Mouse (Mus musculus): ENCODE measurements around the gene Ruvbl1. TPM values are rescaled to one million over a fixed set of nuclear protein-coding genes. Genes with fewer than 3 reads are reported as not detected.

The Ruvbl1 gene
- polyA plus RNA-seq (2015; fragmentation: Nextera tagmentation; extraction: Ambion mirVana), result 113 and 122 TPM in 2 replicates

DNA sequence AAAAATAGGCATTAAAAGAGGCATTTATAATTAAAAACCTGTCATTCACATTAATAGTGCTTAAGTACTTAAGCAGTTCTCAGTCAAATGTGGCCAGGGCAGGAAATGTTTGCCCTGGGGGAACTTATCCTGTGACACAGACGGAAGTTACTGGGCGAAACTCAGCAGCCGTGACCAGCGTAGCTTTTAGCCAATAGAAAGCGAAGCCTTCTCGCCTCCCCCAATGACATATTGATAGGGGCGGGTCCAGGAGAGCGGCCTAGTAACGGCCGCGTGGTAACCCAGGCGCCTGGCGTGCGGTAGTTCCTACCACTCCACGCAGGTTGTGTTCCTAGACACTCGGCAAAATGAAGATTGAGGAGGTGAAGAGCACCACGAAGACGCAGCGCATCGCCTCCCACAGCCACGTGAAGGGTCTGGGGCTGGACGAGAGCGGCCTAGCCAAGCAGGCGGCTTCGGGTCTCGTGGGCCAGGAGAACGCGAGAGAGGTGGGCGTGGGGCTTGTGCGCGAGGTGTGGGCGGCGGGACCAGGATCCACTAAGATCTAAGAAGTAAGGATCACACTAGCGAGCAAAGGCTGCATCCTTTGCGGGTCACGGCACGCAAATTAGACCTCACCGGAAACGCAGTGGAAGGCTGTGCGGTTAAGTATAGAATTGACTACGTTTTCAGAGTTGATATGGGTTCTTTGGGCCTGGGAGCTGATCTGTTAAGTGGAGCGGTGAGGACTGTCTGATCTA lies at the start of gene Ruvbl1:
Ruvbl1 (plus strand) TSS at position 229 of the 740 bp plus-strand sequence.
- H3K4me1 ChIP-seq (replicated peaks), result peaks cover 25% of the 10 kb centered on the region
- peak within 1 kb of the TSS; percentile 81 for H3K9ac ChIP-seq
- H3K9me3 ChIP-seq (replicated peaks), result no peaks in the 10 kb centered on the region
- H3K4me3 ChIP-seq (replicated peaks), result peak within 1 kb of the TSS; percentile 77
- ATAC-seq (ENCODE audit: low read depth) (peak; percentile 100), DNase-seq (peak; percentile 88)
- WGBS (ENCODE audit: insufficient replicate concordance), result under 1% methylated on average over 42 of the region's 42 CpGs
- H3K4me2 ChIP-seq, result peak within 1 kb of the TSS; percentile 85
- peaks cover 31% of the 10 kb centered on the region for H3K36me3 ChIP-seq
- H3K27me3 ChIP-seq, result no peaks in the 10 kb centered on the region
- peak within 1 kb of the TSS; percentile 34 for H3K27ac ChIP-seq

DNA sequence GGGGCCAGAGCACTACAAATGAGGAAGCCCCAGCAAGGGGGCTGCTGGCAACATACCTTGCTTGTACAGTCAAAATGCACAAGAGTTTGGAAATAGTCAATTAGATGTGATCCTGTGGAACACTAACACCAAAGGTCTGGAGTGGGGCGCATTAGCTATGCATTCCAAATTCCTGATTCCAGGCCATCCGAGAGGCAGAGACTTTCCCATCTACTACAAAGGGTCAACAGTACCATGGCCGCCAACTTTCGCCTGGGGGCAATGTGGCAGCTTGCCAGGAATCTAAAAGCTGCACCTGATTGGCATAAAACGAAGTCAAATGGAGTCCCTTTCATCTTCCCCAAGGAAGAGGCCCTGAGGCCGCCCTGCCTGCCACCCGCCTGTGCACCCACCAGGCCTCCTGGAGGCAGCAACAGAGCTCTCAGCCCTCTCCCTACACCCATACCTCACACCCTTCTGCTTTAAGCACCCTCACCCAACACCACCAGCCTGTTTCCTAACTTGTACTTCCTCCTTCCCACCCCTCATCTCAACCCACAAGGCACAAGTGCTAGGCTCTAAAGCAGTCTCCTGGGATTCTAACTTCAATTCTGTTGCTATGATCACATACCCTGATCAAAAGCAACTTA lies 49.0 kb upstream of the Ruvbl1 start:
- Histone ChIP-seq H3K27me3 (no peaks in the 10 kb centered on the region), H3K4me3 (replicated peaks) (no peak overlapping the region), H3K36me3 (no peaks in the 10 kb centered on the region), H3K9me3 (replicated peaks) (no peaks in the 10 kb centered on the region), H3K27ac (no peak overlapping the region), H3K9ac (no peak overlapping the region), H3K4me2 (no peak overlapping the region), H3K4me1 (replicated peaks) (peaks cover 14% of the 10 kb centered on the region)
- 75% methylated on average over 7 of the region's 7 CpGs for WGBS (ENCODE audit: insufficient replicate concordance)
- ATAC-seq (ENCODE audit: low read depth) (no peak), DNase-seq (no peak)

DNA sequence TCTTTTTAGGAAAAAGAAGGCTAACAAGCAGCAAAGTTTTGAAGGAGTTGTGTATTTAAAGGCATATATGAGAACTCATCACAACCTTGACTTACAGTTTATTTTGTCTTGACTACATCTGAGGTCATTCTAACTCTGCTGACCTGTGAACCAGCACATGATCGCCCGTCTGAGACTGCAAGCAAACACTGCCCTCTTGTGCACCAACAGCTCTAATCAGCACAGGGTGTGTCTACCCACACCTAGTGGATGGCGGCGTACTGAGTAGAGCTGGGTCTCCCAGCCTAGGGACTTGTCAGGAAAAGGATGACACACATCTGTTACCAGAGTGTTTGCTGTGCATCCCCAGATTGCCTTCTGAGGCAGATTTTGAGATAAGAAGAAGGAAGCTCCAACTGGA lies 34.0 kb upstream of the Ruvbl1 start:
- no peak overlapping the region for H3K4me3 ChIP-seq (replicated peaks)
- H3K4me2 ChIP-seq, result no peak overlapping the region
- 10% methylated on average over 4 of the region's 4 CpGs for WGBS (ENCODE audit: insufficient replicate concordance)
- H3K36me3 ChIP-seq, result no peaks in the 10 kb centered on the region; the same call in 1 of the 2 replicates
- no peak overlapping the region for H3K9ac ChIP-seq
- DNase-seq (peak; percentile 29), ATAC-seq (ENCODE audit: low read depth) (peak; percentile 75)
- H3K4me1 ChIP-seq (replicated peaks), result peaks cover 26% of the 10 kb centered on the region
- H3K9me3 ChIP-seq (replicated peaks), result no peaks in the 10 kb centered on the region
- H3K27me3 ChIP-seq, result no peaks in the 10 kb centered on the region
- H3K27ac ChIP-seq, result no peak overlapping the region

DNA sequence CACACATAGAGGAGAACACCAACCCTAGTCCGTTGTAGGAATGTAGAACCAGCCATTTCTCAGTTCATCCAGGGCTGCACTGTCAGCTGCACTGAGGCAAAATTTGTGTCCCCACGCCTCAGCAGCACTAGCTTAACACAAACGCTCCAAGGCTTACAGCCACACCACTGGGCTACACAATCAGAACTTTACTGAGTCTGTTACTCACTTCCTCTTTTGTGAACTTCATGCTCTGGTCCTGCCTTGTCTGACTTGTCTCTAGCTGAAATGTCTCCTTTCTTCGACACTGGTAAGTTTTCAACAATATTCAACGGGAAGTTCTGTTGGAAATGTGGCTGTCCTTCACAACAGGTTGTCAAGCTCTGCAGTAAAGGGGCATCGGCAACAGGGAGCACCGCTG lies 29.6 kb upstream of the Ruvbl1 start:
- no peaks in the 10 kb centered on the region; the same call in 1 of the 2 replicates for H3K36me3 ChIP-seq
- no peak for ATAC-seq (ENCODE audit: low read depth)
- H3K9me3 ChIP-seq (replicated peaks), result no peaks in the 10 kb centered on the region

DNA sequence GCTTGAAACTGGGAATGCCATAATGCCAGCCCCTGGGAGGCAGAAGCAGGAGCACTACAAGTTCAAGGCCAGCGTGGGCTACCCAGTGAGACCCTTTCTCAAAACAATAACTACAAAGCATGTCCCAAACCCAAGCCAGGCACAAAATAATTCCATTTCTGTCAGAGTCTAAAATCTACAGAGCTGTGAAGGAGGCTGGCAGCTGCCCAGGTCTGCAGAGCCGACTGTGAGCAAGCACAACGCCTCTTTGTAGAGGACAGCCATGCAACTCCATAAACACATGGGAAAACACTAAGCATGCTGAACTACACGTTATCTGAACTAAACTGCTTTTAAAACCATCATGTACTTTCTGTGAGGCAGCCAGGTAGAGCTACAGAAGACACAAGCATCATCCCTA lies 26.2 kb upstream of the Ruvbl1 start:
- ATAC-seq (ENCODE audit: low read depth), result no peak
- Histone ChIP-seq H3K27me3 (no peaks in the 10 kb centered on the region), H3K9me3 (replicated peaks) (no peaks in the 10 kb centered on the region), H3K9ac (no peak overlapping the region), H3K27ac (no peak overlapping the region), H3K36me3 (no peaks in the 10 kb centered on the region; the same call in 1 of the 2 replicates), H3K4me3 (replicated peaks) (no peak overlapping the region), H3K4me2 (no peak overlapping the region), H3K4me1 (replicated peaks) (peaks cover 19% of the 10 kb centered on the region)
- WGBS (ENCODE audit: insufficient replicate concordance), result 76% methylated on average over 4 of the region's 4 CpGs
- no peak for DNase-seq

More for the DNA sequence above, 29.6 kb upstream of the Ruvbl1 start:
- Histone ChIP-seq H3K27me3 (no peaks in the 10 kb centered on the region), H3K4me2 (no peak overlapping the region), H3K4me1 (replicated peaks) (peaks cover 29% of the 10 kb centered on the region), H3K9ac (no peak overlapping the region), H3K4me3 (replicated peaks) (no peak overlapping the region), H3K27ac (no peak overlapping the region)
- WGBS (ENCODE audit: insufficient replicate concordance), result 51% methylated on average over 7 of the region's 7 CpGs
- no peak for DNase-seq

DNA sequence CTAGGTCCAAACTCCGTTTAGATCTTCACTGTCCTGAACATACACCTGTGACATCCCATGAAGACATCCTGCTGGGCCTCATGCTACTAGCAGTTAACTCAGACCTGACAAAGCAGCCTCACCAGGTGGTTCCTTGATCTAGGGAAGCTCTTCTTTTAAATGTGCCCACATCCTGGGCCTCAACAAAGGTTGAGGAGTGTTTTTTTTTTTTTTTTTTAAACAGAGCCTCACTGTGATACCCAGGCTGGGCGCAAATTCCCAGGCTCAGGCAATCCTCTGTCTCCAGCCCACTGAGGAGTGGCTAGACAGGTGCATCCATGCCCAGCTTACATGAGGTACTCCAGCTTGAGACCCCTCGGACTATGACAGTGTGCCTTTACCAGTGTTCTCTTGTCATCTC lies 22.7 kb upstream of the Ruvbl1 start:
- Histone ChIP-seq H3K9me3 (replicated peaks) (no peaks in the 10 kb centered on the region), H3K9ac (no peak overlapping the region), H3K27ac (no peak overlapping the region), H3K4me3 (replicated peaks) (no peak overlapping the region), H3K36me3 (no peaks in the 10 kb centered on the region), H3K27me3 (no peaks in the 10 kb centered on the region), H3K4me1 (replicated peaks) (peaks cover 40% of the 10 kb centered on the region), H3K4me2 (no peak overlapping the region)
- ATAC-seq (ENCODE audit: low read depth) (no peak), DNase-seq (no peak)
- WGBS (ENCODE audit: insufficient replicate concordance), result 64% methylated on average over 3 of the region's 3 CpGs

DNA sequence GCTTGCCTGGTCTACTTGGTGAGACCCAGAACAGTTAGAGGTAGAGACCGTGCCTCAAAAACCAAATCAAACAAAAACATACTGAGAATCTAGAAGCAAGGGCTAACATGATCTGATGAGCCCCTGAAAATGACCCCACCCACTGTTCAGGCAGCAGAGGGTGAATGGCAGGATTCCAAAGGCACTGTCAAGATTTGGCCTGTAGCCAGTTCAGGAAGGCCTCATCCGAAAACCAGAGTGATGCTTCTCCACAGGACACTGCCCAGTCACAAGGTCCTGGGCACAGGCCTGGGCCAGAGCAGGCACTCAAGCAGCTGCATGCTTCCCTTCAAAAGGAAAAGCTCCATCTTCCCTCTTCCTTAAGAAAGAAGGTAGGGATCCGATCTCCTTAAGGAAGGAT lies 21.8 kb upstream of the Ruvbl1 start:
- DNase-seq, result no peak

DNA sequence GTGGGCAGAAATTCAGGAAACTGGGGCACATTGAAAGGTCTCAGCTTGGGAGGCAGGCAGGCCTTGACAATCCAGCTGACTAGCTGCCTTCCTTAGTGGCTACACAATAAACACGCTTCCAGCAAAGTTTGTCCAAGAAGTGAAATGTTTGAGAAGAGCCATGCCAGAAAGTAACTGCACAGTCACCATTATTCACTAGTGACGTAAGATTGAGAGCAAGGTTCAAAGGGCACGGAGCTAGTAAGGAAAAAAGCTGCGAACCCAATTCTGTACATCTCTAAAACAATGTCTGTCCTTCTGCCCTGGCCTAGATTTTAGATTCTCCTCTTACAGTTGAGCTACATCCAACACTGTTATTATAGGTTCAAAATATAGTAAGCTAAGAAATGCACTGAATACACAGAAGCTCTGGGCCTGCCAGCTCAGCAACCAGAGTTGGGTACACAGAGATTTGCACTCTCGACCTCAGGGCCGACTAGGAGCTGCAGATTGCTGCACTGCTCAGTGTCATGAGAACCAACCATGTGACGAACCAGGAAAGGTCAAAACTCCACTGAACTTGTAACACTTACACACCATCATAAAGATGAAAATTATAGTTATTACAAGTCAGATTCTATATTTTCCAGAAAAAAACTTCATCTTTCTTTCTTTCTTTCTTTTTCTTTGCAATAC lies 21.0 kb upstream of the Ruvbl1 start:
- WGBS (ENCODE audit: insufficient replicate concordance), result 74% methylated on average over 7 of the region's 7 CpGs
- DNase-seq (no peak), ATAC-seq (ENCODE audit: low read depth) (no peak)
- Histone ChIP-seq H3K9me3 (replicated peaks) (no peaks in the 10 kb centered on the region), H3K4me3 (replicated peaks) (no peak overlapping the region), H3K4me1 (replicated peaks) (peaks cover 38% of the 10 kb centered on the region), H3K9ac (no peak overlapping the region), H3K27me3 (no peaks in the 10 kb centered on the region), H3K27ac (peak overlapping the region; percentile 3; the same call in 1 of the 2 replicates), H3K4me2 (no peak overlapping the region), H3K36me3 (no peaks in the 10 kb centered on the region)

More for the DNA sequence above, 21.8 kb upstream of the Ruvbl1 start:
- Histone ChIP-seq H3K4me2 (no peak overlapping the region), H3K36me3 (no peaks in the 10 kb centered on the region), H3K9me3 (replicated peaks) (no peaks in the 10 kb centered on the region), H3K4me1 (replicated peaks) (peaks cover 38% of the 10 kb centered on the region), H3K9ac (no peak overlapping the region), H3K27me3 (no peaks in the 10 kb centered on the region), H3K4me3 (replicated peaks) (no peak overlapping the region), H3K27ac (peak overlapping the region; percentile 3; the same call in 1 of the 2 replicates)
- WGBS (ENCODE audit: insufficient replicate concordance), result 73% methylated on average over 3 of the region's 3 CpGs
- no peak for ATAC-seq (ENCODE audit: low read depth)

DNA sequence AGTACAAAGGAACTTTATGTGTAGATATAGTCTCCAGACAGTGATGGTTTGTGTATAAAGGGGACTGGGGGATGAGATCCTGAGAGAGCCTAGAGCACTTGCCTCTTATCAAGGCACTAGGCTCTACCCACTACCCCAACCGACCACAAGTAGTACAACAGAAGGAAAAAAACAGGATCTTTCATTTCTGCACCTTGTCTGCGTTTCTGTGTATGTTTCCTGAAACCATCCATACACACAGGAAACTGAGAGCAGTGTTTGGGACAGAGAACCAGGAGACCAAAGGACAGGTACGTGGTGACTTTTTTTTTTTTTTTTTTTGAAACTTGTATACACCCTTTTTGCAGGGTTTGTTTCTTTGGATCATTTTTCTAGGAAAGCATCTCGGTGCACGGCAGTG lies 19.5 kb upstream of the Ruvbl1 start:
- no peak for ATAC-seq (ENCODE audit: low read depth)
- Histone ChIP-seq H3K9ac (peak overlapping the region; percentile 87), H3K36me3 (no peaks in the 10 kb centered on the region), H3K27ac (peak overlapping the region; percentile 73), H3K4me3 (replicated peaks) (peak overlapping the region; percentile 89), H3K9me3 (replicated peaks) (no peaks in the 10 kb centered on the region), H3K4me2 (peak overlapping the region; percentile 91), H3K4me1 (replicated peaks) (peaks cover 38% of the 10 kb centered on the region), H3K27me3 (no peaks in the 10 kb centered on the region)
- DNase-seq, result no peak
- WGBS (ENCODE audit: insufficient replicate concordance), result 6% methylated on average over 5 of the region's 5 CpGs

DNA sequence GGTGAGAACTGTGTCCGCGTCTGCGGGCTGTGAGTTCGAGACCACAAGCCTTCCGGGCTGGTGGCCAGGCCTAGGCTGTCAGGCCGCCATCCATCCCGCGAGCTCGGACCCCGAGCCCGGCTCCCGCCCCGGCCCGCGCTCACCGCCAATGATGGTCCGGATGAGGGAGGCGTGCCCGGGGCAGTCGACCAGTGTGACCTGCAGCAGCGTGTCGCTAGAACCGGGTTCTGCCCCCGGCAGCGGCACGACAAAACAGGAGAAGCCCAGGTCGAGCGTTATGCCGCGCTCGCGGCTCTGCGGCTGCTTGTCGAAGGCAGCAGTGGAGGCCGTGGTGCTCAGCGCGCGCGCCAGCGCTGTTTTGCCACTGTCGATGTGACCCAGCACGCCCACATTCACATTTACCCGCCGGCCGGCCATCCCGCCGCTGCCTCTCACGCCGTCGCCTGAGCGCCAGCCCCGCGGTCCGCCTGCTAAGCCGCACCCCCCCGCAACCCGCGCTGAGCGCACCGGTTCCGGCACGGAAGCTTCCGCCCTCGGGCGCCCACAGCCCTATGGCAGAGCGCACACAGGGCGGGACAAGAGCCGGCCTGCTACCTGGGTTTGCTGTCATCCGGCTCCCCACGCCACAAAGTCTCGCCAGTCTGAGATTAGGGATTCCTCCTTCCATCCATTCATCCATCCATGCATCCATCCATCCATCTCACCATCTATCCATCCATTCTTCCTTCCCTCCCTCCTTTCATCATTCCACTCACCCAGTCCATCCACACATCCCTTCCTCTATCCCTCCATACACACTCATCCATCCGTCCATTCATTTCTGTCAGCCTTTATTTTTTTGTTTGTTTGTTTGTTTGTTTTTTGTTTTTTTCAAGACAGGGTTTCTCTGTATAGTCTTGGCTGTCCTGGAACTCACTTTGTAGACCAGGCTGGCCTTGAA lies 18.9 kb upstream of the Ruvbl1 start, which contains the start of gene Eefsec:
Eefsec (minus strand) TSS at position 477 of the 940 bp plus-strand sequence.
- Histone ChIP-seq H3K27me3 (no peaks in the 10 kb centered on the region; the same call in 1 of the 2 replicates), H3K9ac (peak within 1 kb of the TSS; percentile 87), H3K4me1 (replicated peaks) (peaks cover 38% of the 10 kb centered on the region), H3K27ac (peak within 1 kb of the TSS; percentile 73), H3K36me3 (no peaks in the 10 kb centered on the region), H3K9me3 (replicated peaks) (no peaks in the 10 kb centered on the region), H3K4me2 (peak within 1 kb of the TSS; percentile 91), H3K4me3 (replicated peaks) (peak within 1 kb of the TSS; percentile 89)
- peak; percentile 77 for DNase-seq
- WGBS (ENCODE audit: insufficient replicate concordance), result under 1% methylated on average over 72 of the region's 72 CpGs
- peak; percentile 88 for ATAC-seq (ENCODE audit: low read depth)
